In the genomic region with DNA sequence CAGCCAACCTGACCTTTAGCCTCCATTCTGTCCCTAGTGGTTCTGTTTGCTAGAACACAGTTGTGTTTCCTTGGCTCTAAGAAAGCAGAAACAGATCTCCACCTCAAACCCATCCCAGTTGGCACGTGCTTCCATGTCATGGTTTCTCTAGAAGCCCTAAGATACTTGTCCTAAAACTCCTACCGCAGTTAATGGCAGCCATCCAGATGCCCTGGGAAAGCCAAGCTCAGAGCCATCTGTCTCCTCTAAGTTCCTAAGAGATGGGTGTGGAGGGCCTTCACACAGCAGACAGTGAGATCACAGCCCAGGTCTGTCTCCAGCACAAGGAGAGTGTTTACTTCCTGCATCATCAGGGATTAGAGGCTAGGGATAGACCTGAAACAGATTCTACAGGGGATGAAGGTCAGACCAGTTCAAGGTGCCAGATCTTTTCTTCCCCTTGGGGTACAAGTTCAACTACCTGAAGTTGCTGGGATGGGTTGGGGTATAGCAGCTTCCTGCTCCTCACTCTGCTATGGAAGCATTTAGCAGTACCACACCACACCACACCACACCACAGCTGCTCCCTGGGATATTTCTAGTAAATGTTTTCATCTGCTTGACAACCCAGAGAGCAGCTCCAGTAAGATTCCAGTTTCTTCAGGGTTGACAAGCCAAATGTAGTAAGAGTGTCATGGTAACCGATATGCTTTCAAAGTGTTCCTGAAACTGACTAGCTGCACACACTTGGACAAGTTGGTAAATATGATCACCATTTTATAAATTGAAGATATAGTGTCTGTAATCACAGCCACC, we compare ENCODE assay signal across 21 mouse cellular contexts.
A peak's percentile ranks its signal among the peaks of the same experiment; 100 is the strongest.
DNase-seq lines count a peak whose midpoint lies in the region; ATAC-seq and TF ChIP-seq lines count a peak whose summit lies in the region.
"Had no signal": no experiment of that assay in that cellular context is flagged by ENCODE, and none has a peak within 500 bp of the region (broad histone marks: within the 10 kb centered on the region; RNA-seq: fewer than 3 reads in every experiment).

No protein-coding gene starts in this region.

- H3K27ac ChIP-seq in midbrain, postnatal 0 days (ENCODE audit: low read depth, low read length): no peak overlapping the region
- no peak overlapping the region for H3K27ac ChIP-seq in midbrain, embryonic 11.5 days (ENCODE audit: low read depth, low read length)
- H3K27ac ChIP-seq in stomach, postnatal 0 days (replicated peaks): no peak overlapping the region
- H3K27ac ChIP-seq: embryonic facial prominence, embryonic 12.5 days; heart, embryonic 15.5 days had no signal

- TF ChIP-seq CTCF in midbrain, postnatal 0 days (IDR thresholded peaks at IDR 0.05): no peak
- no peak for TF ChIP-seq CTCF in stomach, postnatal 0 days (IDR thresholded peaks at IDR 0.05; ENCODE audit: low read depth)

- DNase-seq in frontal cortex, postnatal 10 days (ENCODE audit: low spot score in 2 of 2): no peak
- DNase-seq in midbrain, postnatal 0 days (ENCODE audit: low spot score): peak; percentile 30
- DNase-seq in midbrain, embryonic 11.5 days (ENCODE audit: low spot score, missing footprints): no peak
- peak; percentile 80 for DNase-seq in cerebellum, adult 9-10 months
- DNase-seq in stomach, postnatal 0 days (ENCODE audit: low spot score): no peak
- no peak for DNase-seq in thymus, adult 18-20 months
- no peak for DNase-seq in frontal cortex, postnatal 25 days (ENCODE audit: low spot score in 2 of 2)
- DNase-seq: adrenal gland, postnatal 36 days; kidney, adult 2 months; kidney, postnatal 10 days; lung, adult 2 months; retina, postnatal 1 day; thymus, adult 2 months had no signal

- TF ChIP-seq EP300 in stomach, postnatal 0 days (optimal IDR thresholded peaks at IDR 0.05): no peak

- H3K4me3 ChIP-seq in midbrain, postnatal 0 days (ENCODE audit: low read depth, low read length): no peak overlapping the region
- H3K4me3 ChIP-seq in midbrain, embryonic 11.5 days (ENCODE audit: low read depth, low read length): no peak overlapping the region
- no peak overlapping the region for H3K4me3 ChIP-seq in stomach, postnatal 0 days (ENCODE audit: low read depth, low read length)
- H3K4me3 ChIP-seq: embryonic facial prominence, embryonic 12.5 days; erythroblast, embryonic 14.5 days; heart, embryonic 15.5 days had no signal

- H3K4me2 ChIP-seq in midbrain, postnatal 0 days (ENCODE audit: low read depth, low read length, poor library complexity, severe bottlenecking): no peak overlapping the region
- H3K4me2 ChIP-seq in midbrain, embryonic 11.5 days: no peak overlapping the region
- no peak overlapping the region for H3K4me2 ChIP-seq in stomach, postnatal 0 days (replicated peaks; ENCODE audit: low read depth)
- H3K4me2 ChIP-seq: embryonic facial prominence, embryonic 12.5 days; heart, embryonic 15.5 days; liver, embryonic 11.5 days had no signal

- H3K36me3 ChIP-seq in midbrain, postnatal 0 days (ENCODE audit: insufficient read depth, low read length): no peaks in the 10 kb centered on the region
- no peaks in the 10 kb centered on the region for H3K36me3 ChIP-seq in midbrain, embryonic 11.5 days (ENCODE audit: control insufficient read depth, insufficient read depth, low read length)
- no peaks in the 10 kb centered on the region for H3K36me3 ChIP-seq in stomach, postnatal 0 days (ENCODE audit: control insufficient read depth, insufficient read depth, low read length)
- H3K36me3 ChIP-seq: embryonic facial prominence, embryonic 12.5 days; heart, embryonic 15.5 days had no signal

- no peaks in the 10 kb centered on the region for H3K4me1 ChIP-seq in midbrain, postnatal 0 days (ENCODE audit: insufficient read depth, low read length)
- no peaks in the 10 kb centered on the region for H3K4me1 ChIP-seq in midbrain, embryonic 11.5 days (ENCODE audit: control insufficient read depth, insufficient read depth, low read length)
- H3K4me1 ChIP-seq in stomach, postnatal 0 days (replicated peaks; ENCODE audit: control insufficient read depth, insufficient read depth): no peaks in the 10 kb centered on the region; the same call in 1 of the 2 replicates
- H3K4me1 ChIP-seq: embryonic facial prominence, embryonic 12.5 days had no signal

- WGBS in midbrain, postnatal 0 days: 84% methylated on average over 3 of the region's 3 CpGs
- WGBS in midbrain, embryonic 11.5 days: 91% methylated on average over 3 of the region's 3 CpGs
- WGBS in stomach, postnatal 0 days: 62% methylated on average over 3 of the region's 3 CpGs

- no peak overlapping the region for H3K9ac ChIP-seq in midbrain, postnatal 0 days (replicated peaks; ENCODE audit: low read length, poor library complexity, severe bottlenecking)
- H3K9ac ChIP-seq in midbrain, embryonic 11.5 days (ENCODE audit: low read length): no peak overlapping the region
- H3K9ac ChIP-seq in stomach, postnatal 0 days (ENCODE audit: low read length): no peak overlapping the region
- H3K9ac ChIP-seq: embryonic facial prominence, embryonic 12.5 days; heart, embryonic 15.5 days had no signal

- no peaks in the 10 kb centered on the region for H3K9me3 ChIP-seq in midbrain, postnatal 0 days (ENCODE audit: low read length)
- H3K9me3 ChIP-seq in midbrain, embryonic 11.5 days (ENCODE audit: control insufficient read depth, low read length): no peaks in the 10 kb centered on the region
- no peaks in the 10 kb centered on the region for H3K9me3 ChIP-seq in stomach, postnatal 0 days (ENCODE audit: control insufficient read depth, low read length)
- H3K9me3 ChIP-seq: embryonic facial prominence, embryonic 12.5 days; heart, embryonic 15.5 days had no signal

- no peaks in the 10 kb centered on the region for H3K27me3 ChIP-seq in midbrain, postnatal 0 days (ENCODE audit: insufficient read depth, low read length)
- no peaks in the 10 kb centered on the region; the same call in 1 of the 2 replicates for H3K27me3 ChIP-seq in midbrain, embryonic 11.5 days (ENCODE audit: control insufficient read depth, insufficient read depth, low read length)
- H3K27me3 ChIP-seq in stomach, postnatal 0 days (ENCODE audit: control insufficient read depth, insufficient read depth, low read length): no peaks in the 10 kb centered on the region
- H3K27me3 ChIP-seq: CH12.LX; embryonic facial prominence, embryonic 12.5 days; heart, embryonic 15.5 days had no signal

- ATAC-seq in frontal cortex, adult (ENCODE audit: low TSS enrichment): peak; percentile 80
- no peak for ATAC-seq in midbrain, postnatal 0 days (ENCODE audit: low FRiP score)
- no peak for ATAC-seq in midbrain, embryonic 11.5 days (ENCODE audit: low FRiP score)
- peak; percentile 36; the same call in 1 of the 2 replicates for ATAC-seq in stomach, postnatal 0 days (ENCODE audit: low FRiP score, low TSS enrichment)
- ATAC-seq: forebrain, embryonic 14.5 days; inflammation-experienced regulatory T-cells, adult 6 months had no signal

Comparison
In these comparisons a context has a peak if more than half of its experiments do, and no peak if none do; other contexts are left out.
1. DNase-seq: peak in midbrain, postnatal 0 days (single experiment) and cerebellum, adult 9-10 months (single experiment); none in frontal cortex, postnatal 10 days (0 of 2), midbrain, embryonic 11.5 days (single experiment), stomach, postnatal 0 days (single experiment), thymus, adult 18-20 months (0 of 2) and frontal cortex, postnatal 25 days (0 of 2).
2. ATAC-seq: peak in frontal cortex, adult (single experiment) and stomach, postnatal 0 days (single experiment); none in midbrain, postnatal 0 days (single experiment) and midbrain, embryonic 11.5 days (single experiment).